Mouse (Mus musculus): Measurements from ENCODE around the gene AA467197. TPM values are rescaled to one million over a fixed set of nuclear protein-coding genes. Genes with fewer than 3 reads are reported as not detected.

The AA467197 gene
- total and polyA plus RNA-seq, 3 experiments: 3.1 to 30.4 (median 6.4) TPM

- TF ChIP-seq BHLHE40 (IDR thresholded peaks at IDR 0.05; ENCODE audit: low read depth, low read length): no peak
- no peak for TF ChIP-seq SMC3 (IDR thresholded peaks at IDR 0.05; ENCODE audit: low read depth, low read length)
- TF ChIP-seq MAZ (IDR thresholded peaks at IDR 0.05; ENCODE audit: low read depth, low read length): no peak
- 0 out of 2 replicates have a peak, but pooled peaks have one; percentile 4 for TF ChIP-seq MXI1 (IDR thresholded peaks at IDR 0.05; ENCODE audit: low read depth, low read length)
- TF ChIP-seq NRF1 (IDR thresholded peaks at IDR 0.05; ENCODE audit: low read depth, low read length): no peak
- TF ChIP-seq CTCF (conservative IDR thresholded peaks at IDR 0.05 in 1 of 2, IDR thresholded peaks at IDR 0.05 in 1 of 2; ENCODE audit: low read depth in 2 of 2, low read length in 2 of 2): no peak
- TF ChIP-seq UBTF (IDR thresholded peaks at IDR 0.05; ENCODE audit: low read depth, low read length): no peak
- TF ChIP-seq GABPA (IDR thresholded peaks at IDR 0.05; ENCODE audit: insufficient replicate concordance, low read depth, low read length): no peak
- no peak for TF ChIP-seq ZMIZ1 (IDR thresholded peaks at IDR 0.05; ENCODE audit: low read depth, low read length)
- TF ChIP-seq TCF12 (IDR thresholded peaks at IDR 0.05; ENCODE audit: low read depth, low read length): no peak
- TF ChIP-seq SIN3A (IDR thresholded peaks at IDR 0.05; ENCODE audit: low read length): peak; percentile 19; the same call in 1 of the 2 replicates
- peak; percentile 85 for TF ChIP-seq IRF4 (IDR thresholded peaks at IDR 0.05; ENCODE audit: low read depth, low read length)
- TF ChIP-seq EP300 (IDR thresholded peaks at IDR 0.05; ENCODE audit: low read length): no peak
- TF ChIP-seq ETS1 (conservative IDR thresholded peaks at IDR 0.05; ENCODE audit: low read depth, low read length): no peak
- no peak for TF ChIP-seq ZC3H11A (IDR thresholded peaks at IDR 0.05; ENCODE audit: low read depth, low read length)
- no peak for TF ChIP-seq USF1 (IDR thresholded peaks at IDR 0.05; ENCODE audit: low read depth, low read length)
- TF ChIP-seq KAT2A (IDR thresholded peaks at IDR 0.05; ENCODE audit: insufficient replicate concordance, low read length): no peak
- TF ChIP-seq USF2 (conservative IDR thresholded peaks at IDR 0.05; ENCODE audit: low read depth, low read length): no peak
- no peak; the same call in 1 of the 2 replicates for TF ChIP-seq ELF1 (IDR thresholded peaks at IDR 0.05; ENCODE audit: low read depth, low read length)
- TF ChIP-seq JUN (IDR thresholded peaks at IDR 0.05; ENCODE audit: insufficient read depth, low read depth, low read length): no peak
- no peak for TF ChIP-seq E2F4 (IDR thresholded peaks at IDR 0.05; ENCODE audit: insufficient replicate concordance, low read depth, low read length)
- no peak for TF ChIP-seq ZKSCAN1 (IDR thresholded peaks at IDR 0.05; ENCODE audit: borderline replicate concordance, low read depth, low read length)
- peak; percentile 48; the same call in 1 of the 2 replicates for TF ChIP-seq CHD2 (IDR thresholded peaks at IDR 0.05; ENCODE audit: low read length)
- TF ChIP-seq RCOR1 (conservative IDR thresholded peaks at IDR 0.05; ENCODE audit: low read depth, low read length): 0 out of 2 replicates have a peak, but pooled peaks have one; percentile 13
- no peak for TF ChIP-seq RAD21 (IDR thresholded peaks at IDR 0.05; ENCODE audit: low read depth, low read length)
- no peak for TF ChIP-seq ZNF384 (IDR thresholded peaks at IDR 0.05; ENCODE audit: low read depth, low read length)
- TF ChIP-seq MYC (IDR thresholded peaks at IDR 0.05; ENCODE audit: low read depth, low read length): no peak
- TF ChIP-seq JUND (conservative IDR thresholded peaks at IDR 0.05; ENCODE audit: low read depth, low read length): peak; percentile 61; the same call in 1 of the 2 replicates
- TF ChIP-seq NELFE (IDR thresholded peaks at IDR 0.05; ENCODE audit: low read depth, low read length): no peak
- TF ChIP-seq MAX (IDR thresholded peaks at IDR 0.05; ENCODE audit: low read length): no peak
- no peak for TF ChIP-seq PAX5 (IDR thresholded peaks at IDR 0.05; ENCODE audit: low read length)
- no peak for TF ChIP-seq TBP (conservative IDR thresholded peaks at IDR 0.05; ENCODE audit: low read depth, low read length)
- no peak for TF ChIP-seq POLR2AphosphoS2 (IDR thresholded peaks at IDR 0.05; ENCODE audit: low read depth, low read length)
- TF ChIP-seq CHD1 (IDR thresholded peaks at IDR 0.05; ENCODE audit: low read depth, low read length): no peak
- no peak for TF ChIP-seq MAFK (IDR thresholded peaks at IDR 0.05; ENCODE audit: insufficient replicate concordance, low read length)
- no peak for TF ChIP-seq MEF2A (IDR thresholded peaks at IDR 0.05; ENCODE audit: borderline replicate concordance, low read depth, low read length)
- TF ChIP-seq POLR2A (IDR thresholded peaks at IDR 0.05; ENCODE audit: low read depth, low read length): no peak
- TF ChIP-seq HCFC1 (IDR thresholded peaks at IDR 0.05; ENCODE audit: low read depth, low read length): no peak
- Histone ChIP-seq H3K36me3 (replicated peaks in 1 of 2; ENCODE audit: control insufficient read depth in 1 of 2, insufficient read depth in 1 of 2, low read length in 1 of 2) (peaks cover 0 to 3% of the 10 kb centered on the region in 2 experiments), H3K79me2 (replicated peaks; ENCODE audit: control insufficient read depth, extremely low read depth, insufficient read depth, poor library complexity, severe bottlenecking) (no peaks in the 10 kb centered on the region), H3K4me2 (ENCODE audit: insufficient read depth, low read depth, poor library complexity, severe bottlenecking) (peak overlapping the region; percentile 67), H3K4me3 (replicated peaks in 1 of 3; ENCODE audit: low read depth in 2 of 3, low read length in 2 of 3, poor library complexity in 1 of 3) (peak overlapping the region; percentile 26 to 76 (median 42)), H3K9ac (ENCODE audit: insufficient read depth, low read depth) (peak overlapping the region; percentile 85), H3K27ac (ENCODE audit: insufficient read depth, low read depth) (no peak overlapping the region), H3K27me3 (replicated peaks) (peaks cover 7% of the 10 kb centered on the region), H3K4me1 (ENCODE audit: control insufficient read depth in 1 of 2, insufficient read depth in 2 of 2) (peaks cover 0 to 15% of the 10 kb centered on the region in 2 experiments; a peak in 2 of 4 replicates), H3K9me3 (replicated peaks; ENCODE audit: low read length) (no peaks in the 10 kb centered on the region)
- dilution Hi-C loops (cut with MboI; ENCODE audit: extremely low pct_ligation_motif_present, extremely low pct_unique_long_range_greater_than_20kb, low sequenced_read_pairs) (no loop called here), in situ Hi-C loops (cut with MboI; ENCODE audit: low pct_ligation_motif_present, low pct_unique_long_range_greater_than_20kb, low sequenced_read_pairs) (loop anchor here (25.0 kb wide), 1 partner anchor 224 kb away; no protein-coding TSS in a partner anchor)
- peak; percentile 27 for DNase-seq (ENCODE audit: extremely low read depth)
Measured at GRCm38 (mm10) chr2:122611654-122611973, 25.2 kb upstream of the AA467197 start.
